Mouse (Mus musculus) heart, postnatal 0 days (tissue): ENCODE results near the gene Marveld1.

Experiments
- CTCF ChIP-seq: IDR thresholded peaks from 2 replicates; pipeline ENCODE4 v1.5.1; 2016; ENCODE audit warnings: antibody characterized with exemption, control low read depth, low read depth
- EP300 ChIP-seq: IDR thresholded peaks from 2 replicates; pipeline ENCODE4 v1.6.1; 2016; ENCODE audit warnings: antibody characterized with exemption, low read depth

DNA sequence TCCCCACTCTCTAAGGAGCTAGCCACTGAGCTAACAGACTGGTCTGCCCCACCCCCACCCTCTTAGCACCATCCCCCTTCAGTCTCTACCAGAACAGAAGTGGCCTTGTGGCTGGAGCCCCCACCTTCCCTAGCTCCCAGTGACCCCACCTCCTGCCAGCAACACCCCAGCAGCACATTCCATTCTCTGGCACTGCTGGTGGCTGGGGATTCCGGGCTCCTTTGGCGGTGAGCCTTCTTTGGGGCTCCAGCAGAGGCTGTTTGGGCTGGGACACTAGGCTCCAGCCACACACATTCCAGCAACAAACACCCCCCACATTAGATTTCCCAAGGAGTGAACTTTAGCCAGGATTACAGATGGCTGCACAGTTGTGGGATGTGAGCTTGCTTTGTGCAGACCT lies 46.1 kb downstream of the Marveld1 start:
- TF ChIP-seq CTCF (no peak), EP300 (no peak)
